Mouse (Mus musculus): ENCODE measurements around the gene Megf6.

- no peak for TF ChIP-seq CTCF (IDR thresholded peaks at IDR 0.05; ENCODE audit: low read depth, low read length)
- TF ChIP-seq POLR2A (IDR thresholded peaks at IDR 0.05; ENCODE audit: extremely low read depth, insufficient read depth, low read length) = peak; percentile 63
These were observed 28.1 kb upstream of the Megf6 start, which contains the start of gene Wrap73 for GRCm38 (mm10) chr4:154142211-154143040.

All from liver, adult 2 months (tissue).